Mouse (Mus musculus) thymus, postnatal 10 days (tissue): ENCODE measurements at regions not wholly inside any gene's neighbourhood (a gene's known extent, or its start where the extent isn't known, plus 50 kb on each side); places are given as distances from the start of the nearest gene placed in this dataset.

Experiments used
- DNase-seq, 2 experiments: peaks; one replicate each; pipeline ENCODE4 v3.0.0; 2021; ENCODE audit warnings: low spot score in 2 of 2

DNA sequence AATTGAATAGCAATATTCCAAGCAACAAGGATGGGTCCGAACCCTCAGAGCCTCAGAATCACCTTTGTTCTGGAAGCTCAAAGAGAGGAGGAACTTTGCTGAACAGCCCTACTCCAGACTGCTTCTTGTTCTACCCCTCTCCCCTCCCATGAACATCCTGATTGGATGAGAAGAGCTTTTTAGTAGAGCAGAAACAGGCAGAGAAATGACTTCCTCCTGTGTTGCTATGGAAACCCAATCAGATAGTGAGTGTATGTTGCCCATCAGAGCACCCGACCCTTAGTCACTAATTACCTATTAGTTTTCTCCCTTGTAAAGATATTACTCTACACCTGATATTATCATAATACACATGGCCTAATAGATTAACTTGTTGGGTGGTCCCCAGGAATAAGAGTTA is 469.4 kb upstream of the Rgma start:
- DNase-seq, result no peak

- DNase-seq, result no peak
Observed at GRCm38 (mm10) chr7:72906536-72906935, 468.8 kb upstream of the Rgma start.

DNA sequence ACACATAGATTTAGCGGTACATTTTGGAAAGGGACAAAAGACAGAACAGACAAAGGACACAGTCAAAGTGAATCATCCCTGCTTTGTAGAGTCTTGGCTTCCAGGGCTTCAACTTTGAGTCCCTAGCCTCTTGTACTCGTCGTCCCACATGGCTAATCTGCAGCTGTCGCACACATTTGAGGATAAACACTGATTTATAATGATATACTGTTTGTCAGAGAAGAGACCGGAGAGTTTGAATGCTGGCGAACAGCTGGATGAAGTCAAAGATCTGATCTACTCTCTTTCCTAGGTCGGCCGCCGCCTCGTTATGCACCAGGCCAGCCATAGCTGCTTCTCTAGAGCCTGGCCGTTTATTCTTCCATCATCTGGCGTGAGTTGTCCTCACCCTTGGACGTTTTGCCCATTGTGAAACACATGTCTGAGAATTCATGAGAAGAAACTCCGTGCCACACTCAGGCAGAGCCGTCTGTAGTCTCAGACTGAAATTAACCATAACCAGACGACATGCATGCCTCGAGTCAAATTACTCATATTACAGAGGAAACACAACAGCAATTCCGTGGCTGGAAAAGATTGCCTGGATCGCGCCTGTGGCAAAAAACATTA is 448.4 kb upstream of the Rgma start:
- no peak for DNase-seq

DNA sequence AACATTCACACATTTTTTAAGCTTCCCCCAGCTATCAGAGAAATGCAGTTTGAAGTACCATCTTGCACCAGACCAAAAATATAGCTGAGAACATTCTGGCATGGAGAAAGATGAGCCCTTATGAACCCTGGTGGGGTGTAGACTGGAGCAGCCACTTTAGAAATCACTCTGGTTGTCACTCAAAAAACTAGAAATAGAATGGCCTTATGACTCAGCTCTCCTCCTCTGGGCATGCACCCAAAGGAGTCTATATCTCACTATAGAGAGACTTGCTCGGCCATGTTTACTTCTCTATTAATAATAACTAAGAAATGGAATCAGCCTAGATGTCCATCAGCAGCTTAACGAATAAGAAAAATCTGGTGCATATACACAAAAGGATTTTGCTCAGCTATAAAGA is 436.5 kb upstream of the Rgma start:
- DNase-seq, result no peak

- no peak for DNase-seq
Observed at GRCm38 (mm10) chr7:72947531-72947930, 427.8 kb upstream of the Rgma start.

DNA sequence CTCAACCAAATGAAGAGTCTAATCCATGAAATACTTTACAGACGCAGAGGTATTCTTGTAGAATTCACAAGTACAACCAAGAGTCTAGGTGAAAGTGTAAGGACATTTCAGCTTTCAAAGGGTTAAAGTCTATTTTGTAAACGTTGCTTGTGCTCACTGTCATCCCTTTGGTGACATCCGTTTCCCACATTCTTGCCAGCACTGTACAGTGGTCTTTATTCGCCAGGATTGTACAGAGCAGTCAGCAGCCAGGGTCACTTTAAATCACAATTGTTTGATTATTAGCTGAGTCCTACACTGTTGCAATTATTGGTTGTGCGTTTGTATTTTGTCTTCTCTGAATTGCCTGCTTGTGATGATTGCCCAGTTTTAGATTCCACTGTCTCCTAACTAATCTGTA is 427.3 kb upstream of the Rgma start:
- DNase-seq, result no peak

GRCm38 (mm10) chr7:72948666-72949065 is 426.6 kb upstream of the Rgma start:
- DNase-seq, result no peak

- DNase-seq, result no peak
Observed at GRCm38 (mm10) chr7:72949886-72950285, 425.4 kb upstream of the Rgma start.

- no peak for DNase-seq
Observed at GRCm38 (mm10) chr7:72957674-72958073, 417.6 kb upstream of the Rgma start.

DNA sequence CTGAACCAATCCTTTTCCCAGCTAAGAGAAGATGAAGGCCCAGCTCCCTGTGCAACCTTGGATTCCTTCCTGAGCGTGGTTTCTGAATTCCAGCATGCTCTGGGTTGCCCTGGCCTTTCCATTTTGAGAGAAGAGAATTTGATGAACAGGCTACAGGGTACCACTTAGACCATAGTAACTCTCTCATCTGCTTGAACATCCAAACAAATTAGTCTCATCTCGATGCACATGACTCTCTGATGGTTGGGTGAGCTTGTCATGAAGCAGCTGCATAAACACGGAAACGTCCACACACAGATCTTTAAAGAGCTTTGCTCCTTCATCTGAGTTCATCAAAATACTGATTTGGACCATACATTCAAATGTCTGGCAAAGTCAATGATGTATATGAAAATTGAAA is 414.0 kb upstream of the Rgma start:
- DNase-seq, result no peak

GRCm38 (mm10) chr7:72962815-72963214 is 412.5 kb upstream of the Rgma start:
- no peak for DNase-seq

- DNase-seq, result no peak
Observed at GRCm38 (mm10) chr7:72963908-72964307, 411.4 kb upstream of the Rgma start.

- no peak for DNase-seq
Observed at GRCm38 (mm10) chr7:72968193-72968592, 407.1 kb upstream of the Rgma start.

- DNase-seq, result no peak
Observed at GRCm38 (mm10) chr7:72971506-72972267, 403.6 kb upstream of the Rgma start.

DNA sequence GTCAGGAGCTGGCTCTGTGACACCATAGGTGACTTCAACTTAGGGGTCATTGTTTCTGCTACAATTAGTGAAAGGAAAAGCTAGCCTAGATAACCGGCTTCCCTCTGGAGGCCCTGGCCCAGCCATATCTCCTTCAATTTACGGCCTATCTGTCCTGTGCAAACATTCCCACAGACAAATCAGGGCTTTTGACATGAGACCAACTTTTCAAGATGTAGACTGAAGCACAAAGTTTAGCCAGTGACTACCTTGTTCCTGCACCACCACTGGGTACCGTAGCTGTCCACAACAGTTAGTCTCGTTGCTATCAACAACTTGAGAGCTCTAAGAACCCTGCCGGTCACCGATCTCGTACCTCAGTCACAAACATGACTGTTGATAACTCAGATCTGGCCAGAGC is 402.9 kb upstream of the Rgma start:
- DNase-seq, result no peak

DNA sequence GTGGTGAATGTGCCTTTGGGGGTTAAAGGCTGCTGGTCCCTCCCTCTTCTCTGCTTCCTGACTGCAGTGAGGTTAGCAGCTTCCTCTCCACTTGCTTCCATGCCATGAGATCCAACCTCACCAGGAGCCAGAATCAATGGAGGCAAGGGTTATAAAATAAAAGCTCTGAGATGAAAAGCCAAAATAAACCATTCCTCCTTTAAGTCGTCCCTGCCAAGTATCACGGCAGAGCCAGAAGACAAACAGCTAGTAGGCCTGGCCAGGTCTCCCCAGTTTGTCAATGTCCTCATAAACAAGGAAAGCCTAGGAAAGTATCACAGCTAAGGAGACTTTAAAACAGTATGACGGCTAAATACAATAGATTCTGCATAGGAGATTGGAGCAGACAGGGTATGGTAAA is 401.5 kb upstream of the Rgma start:
- DNase-seq, result no peak

- DNase-seq, result no peak
Observed at GRCm38 (mm10) chr7:72974384-72974783, 400.9 kb upstream of the Rgma start.

GRCm38 (mm10) chr7:72990559-72991429 is 384.5 kb upstream of the Rgma start:
- DNase-seq, result no peak

DNA sequence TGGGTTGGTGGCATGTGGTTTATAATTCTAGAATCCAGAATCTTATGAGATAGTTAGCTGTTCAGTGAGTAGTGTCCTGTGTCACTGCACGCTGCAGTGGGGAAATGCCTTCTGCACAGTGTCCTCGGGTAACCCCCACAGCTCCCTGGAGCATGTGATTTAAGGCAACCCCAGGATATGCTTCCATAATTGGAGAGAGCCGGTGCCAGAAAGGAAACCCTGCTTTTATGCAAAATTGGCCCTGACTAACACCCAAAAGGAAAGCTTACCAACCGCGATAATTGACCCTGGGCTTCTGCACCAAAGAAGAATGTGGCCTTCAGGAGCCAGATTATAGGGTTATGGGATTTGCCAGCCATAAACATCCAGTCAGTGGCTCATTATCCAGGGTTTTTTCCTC is 376.9 kb upstream of the Rgma start:
- DNase-seq, result no peak

DNA sequence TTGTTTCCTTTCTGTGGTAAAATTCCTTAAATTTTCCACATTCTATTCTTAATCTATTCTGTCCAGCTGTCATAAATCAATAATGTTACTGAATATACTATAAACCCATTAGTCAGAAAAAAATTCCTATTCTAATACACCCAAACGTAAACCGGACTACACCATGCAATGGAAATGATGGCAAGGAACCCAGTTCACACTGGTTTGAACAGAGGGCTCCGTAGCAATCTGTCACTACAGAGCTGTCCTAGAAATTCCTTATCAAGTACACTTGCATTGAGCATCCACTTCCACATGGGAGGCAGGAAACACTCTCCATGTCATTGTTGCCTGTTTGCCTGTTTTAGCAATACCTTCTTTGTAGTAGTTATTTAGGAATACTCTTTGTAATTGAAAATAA is 356.2 kb upstream of the Rgma start:
- DNase-seq, result no peak

DNA sequence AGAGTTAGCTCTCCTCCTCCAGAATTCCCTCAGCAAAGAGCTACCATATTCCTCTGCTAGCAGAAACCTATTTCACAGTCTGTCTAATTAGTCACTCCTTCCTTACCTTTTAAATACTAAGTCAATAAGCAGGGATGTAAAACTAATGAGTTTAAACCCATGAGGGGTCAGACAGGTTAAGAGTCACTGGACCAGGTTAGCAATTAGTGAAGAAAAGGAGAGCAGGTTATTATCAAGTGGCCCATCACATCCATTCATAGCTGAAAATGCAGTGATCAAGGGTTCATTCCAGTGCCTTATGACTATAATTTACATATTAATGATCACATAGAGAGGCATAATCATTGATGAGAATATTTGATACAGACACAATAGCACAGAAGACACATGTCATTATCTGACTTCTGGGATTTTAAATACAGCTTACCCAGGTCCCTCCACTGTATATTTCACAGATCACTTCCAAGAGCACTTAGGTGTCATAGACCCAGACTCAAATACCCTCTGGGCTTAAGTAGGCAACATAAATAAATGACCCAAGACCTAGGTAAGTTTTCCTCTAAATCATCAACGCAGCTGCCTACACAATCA is 355.4 kb upstream of the Rgma start:
- DNase-seq, result no peak

DNA sequence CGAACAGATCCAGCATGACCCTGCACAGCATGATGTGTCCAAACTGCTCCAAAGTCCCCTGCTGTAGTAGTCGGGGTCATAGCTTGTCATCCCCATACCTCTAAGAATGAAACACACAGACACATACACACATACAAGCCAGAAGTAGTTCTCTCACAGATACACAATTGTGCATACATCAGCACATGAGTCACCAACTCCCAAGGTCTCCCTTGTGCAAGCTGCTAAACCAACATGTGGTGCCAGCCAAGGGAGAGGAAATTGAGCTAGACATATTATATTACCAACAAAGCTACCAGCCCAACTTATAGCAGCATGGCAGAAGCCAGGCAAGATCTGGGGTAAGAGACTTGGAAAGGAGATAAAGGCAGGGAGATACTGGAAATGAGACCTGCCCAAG is 353.5 kb upstream of the Rgma start:
- no peak for DNase-seq
